Mouse (Mus musculus): ENCODE results near the gene Zfp385a. TPM values are rescaled to one million over a fixed set of nuclear protein-coding genes. Genes with fewer than 3 reads are reported as not detected.

The Zfp385a gene
- polyA plus RNA-seq, 1 experiment = 21.2 TPM

DNA sequence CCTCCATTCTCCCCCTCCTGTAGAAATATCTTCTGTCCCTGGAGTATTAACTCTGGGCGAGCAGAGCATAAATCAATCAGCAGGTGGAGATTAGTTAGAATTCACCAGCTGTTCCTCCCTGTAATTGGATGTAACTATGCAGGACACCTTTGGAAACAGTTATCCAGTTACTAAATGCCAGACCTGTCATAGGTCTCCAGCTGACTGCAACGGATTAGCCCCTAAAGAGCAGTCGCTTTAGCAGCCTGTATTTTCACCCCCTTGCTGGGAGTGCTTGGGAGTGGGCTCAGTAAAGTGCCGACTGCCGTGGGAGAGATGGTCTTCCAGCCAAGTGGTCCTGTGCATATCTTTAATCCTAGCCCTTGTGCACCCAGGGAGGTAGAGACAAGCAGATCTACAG is 50.3 kb downstream of the Zfp385a start:
- Histone ChIP-seq H3K27me3 (ENCODE audit: control insufficient read depth, insufficient read depth, insufficient read length) (no peaks in the 10 kb centered on the region), H3K4me3 (ENCODE audit: insufficient read depth, poor library complexity, severe bottlenecking) (no peak overlapping the region), H3K79me3 (ENCODE audit: low read depth) (no peaks in the 10 kb centered on the region), H3ac (ENCODE audit: control insufficient read depth, insufficient read length, low read depth) (no peak overlapping the region), H3K79me2 (ENCODE audit: control insufficient read depth, insufficient read depth) (peaks cover 40% of the 10 kb centered on the region), H3K36me3 (ENCODE audit: control insufficient read depth, insufficient read depth) (peaks cover 54% of the 10 kb centered on the region)
- no peak for TF ChIP-seq FOSL1 (IDR thresholded peaks at IDR 0.05; ENCODE audit: insufficient read depth, low read length, poor library complexity, severe bottlenecking)
- TF ChIP-seq MYOD1 (IDR thresholded peaks at IDR 0.05; ENCODE audit: control insufficient read depth, insufficient read length, low read depth) = no peak
- TF ChIP-seq MAX (IDR thresholded peaks at IDR 0.05) = no peak
- TF ChIP-seq CEBPB (IDR thresholded peaks at IDR 0.05; ENCODE audit: low read depth) = no peak
- no peak for TF ChIP-seq CTCF (IDR thresholded peaks at IDR 0.05; ENCODE audit: control insufficient read depth, insufficient read depth, insufficient read length)
- TF ChIP-seq MYOG (IDR thresholded peaks at IDR 0.05; ENCODE audit: control insufficient read depth, extremely low read depth, insufficient read length) = no peak
- TF ChIP-seq USF1 (IDR thresholded peaks at IDR 0.05; ENCODE audit: low read depth) = no peak

DNA sequence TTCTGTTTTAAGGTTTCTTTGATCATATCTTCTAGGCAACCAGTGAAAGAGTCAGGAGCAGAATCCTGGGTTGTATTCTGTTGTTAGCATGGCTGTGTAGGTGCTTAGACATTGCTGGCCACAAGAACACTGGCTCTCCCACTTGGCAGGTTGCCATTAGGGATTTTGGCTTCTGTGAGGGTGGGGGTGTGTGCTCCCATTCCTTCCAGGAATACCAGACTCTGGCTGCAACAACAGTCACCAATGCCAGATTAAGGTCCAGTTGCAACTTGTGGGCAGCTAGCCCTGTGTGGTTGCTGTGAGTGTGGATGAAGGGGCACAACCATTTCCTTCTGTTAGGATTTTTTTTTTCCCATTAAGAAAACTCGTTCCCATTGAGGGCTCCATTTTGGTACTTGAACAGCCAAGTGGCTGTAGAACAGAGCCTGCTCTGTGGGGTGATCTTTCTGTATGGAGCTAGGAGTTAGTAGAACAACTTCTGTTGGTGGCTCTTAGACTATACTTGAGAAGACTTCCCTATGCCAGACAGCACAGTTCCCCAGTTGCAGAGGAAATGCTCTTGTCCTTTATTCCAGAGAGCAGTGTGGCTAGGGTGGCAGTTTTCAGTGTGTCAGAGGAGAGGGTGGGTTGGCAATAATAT is 54.0 kb downstream of the Zfp385a start:
- Histone ChIP-seq H3K79me2 (ENCODE audit: control insufficient read depth, insufficient read depth) (peaks cover 73% of the 10 kb centered on the region), H3ac (ENCODE audit: control insufficient read depth, insufficient read length, low read depth) (no peak overlapping the region), H3K4me3 (ENCODE audit: insufficient read depth, poor library complexity, severe bottlenecking) (no peak overlapping the region), H3K79me3 (ENCODE audit: low read depth) (peaks cover 17% of the 10 kb centered on the region), H3K27me3 (ENCODE audit: control insufficient read depth, insufficient read depth, insufficient read length) (no peaks in the 10 kb centered on the region), H3K36me3 (ENCODE audit: control insufficient read depth, insufficient read depth) (peaks cover 23% of the 10 kb centered on the region)
- TF ChIP-seq CEBPB (IDR thresholded peaks at IDR 0.05; ENCODE audit: low read depth) (no peak), MAX (IDR thresholded peaks at IDR 0.05) (no peak), FOSL1 (IDR thresholded peaks at IDR 0.05; ENCODE audit: insufficient read depth, low read length, poor library complexity, severe bottlenecking) (no peak), MYOD1 (IDR thresholded peaks at IDR 0.05; ENCODE audit: control insufficient read depth, insufficient read length, low read depth) (no peak), MYOG (IDR thresholded peaks at IDR 0.05; ENCODE audit: control insufficient read depth, extremely low read depth, insufficient read length) (no peak), CTCF (IDR thresholded peaks at IDR 0.05; ENCODE audit: control insufficient read depth, insufficient read depth, insufficient read length) (no peak), USF1 (IDR thresholded peaks at IDR 0.05; ENCODE audit: low read depth) (no peak)

DNA sequence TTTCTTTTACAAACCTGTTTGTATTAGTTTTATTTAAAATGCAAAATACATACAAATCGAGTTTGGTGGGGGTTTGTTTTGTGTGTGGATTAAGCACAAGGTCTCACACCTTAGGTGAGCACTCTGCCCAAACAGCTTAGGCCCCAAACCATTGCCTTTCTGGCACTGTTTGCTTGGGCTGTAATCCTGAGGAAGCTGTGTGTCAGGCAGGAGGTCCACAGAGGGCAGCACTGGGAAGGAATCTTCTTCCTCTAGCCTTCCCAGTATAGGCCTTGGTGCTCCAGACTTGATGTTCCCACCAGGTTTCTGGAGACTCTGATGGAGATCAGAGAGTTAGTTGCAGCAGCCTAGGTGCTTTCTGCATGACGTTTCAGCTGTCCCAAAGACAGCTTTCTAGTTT is 55.2 kb downstream of the Zfp385a start:
- peaks cover 25% of the 10 kb centered on the region for H3K79me3 ChIP-seq (ENCODE audit: low read depth)
- H3K4me3 ChIP-seq (ENCODE audit: insufficient read depth, poor library complexity, severe bottlenecking) = no peak overlapping the region
- TF ChIP-seq MYOD1 (IDR thresholded peaks at IDR 0.05; ENCODE audit: control insufficient read depth, insufficient read length, low read depth) (no peak), MYOG (IDR thresholded peaks at IDR 0.05; ENCODE audit: control insufficient read depth, extremely low read depth, insufficient read length) (no peak), USF1 (IDR thresholded peaks at IDR 0.05; ENCODE audit: low read depth) (no peak), MAX (IDR thresholded peaks at IDR 0.05) (no peak), FOSL1 (IDR thresholded peaks at IDR 0.05; ENCODE audit: insufficient read depth, low read length, poor library complexity, severe bottlenecking) (no peak)
- H3K79me2 ChIP-seq (ENCODE audit: control insufficient read depth, insufficient read depth) = peaks cover 86% of the 10 kb centered on the region
- H3K27me3 ChIP-seq (ENCODE audit: control insufficient read depth, insufficient read depth, insufficient read length) = no peaks in the 10 kb centered on the region
- H3K36me3 ChIP-seq (ENCODE audit: control insufficient read depth, insufficient read depth) = peaks cover 10% of the 10 kb centered on the region
- no peak overlapping the region for H3ac ChIP-seq (ENCODE audit: control insufficient read depth, insufficient read length, low read depth)

DNA sequence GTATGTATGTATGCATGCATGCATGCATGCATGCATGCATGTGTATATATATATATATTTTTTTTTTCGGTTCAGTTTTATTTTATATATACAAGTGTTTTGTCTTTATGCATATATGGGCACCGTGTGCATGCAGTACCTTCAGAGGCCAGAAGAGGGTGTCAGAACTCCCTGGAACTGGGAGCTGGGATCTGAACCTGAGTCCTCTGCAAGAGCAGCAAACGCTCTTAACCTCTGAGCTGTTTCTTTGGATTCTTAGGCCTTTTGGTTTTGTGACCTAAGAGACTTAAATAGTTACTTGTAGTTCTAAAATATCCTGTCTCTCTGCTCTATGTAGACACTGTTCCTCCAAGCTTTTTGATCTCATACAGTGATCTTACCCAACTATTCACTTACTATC is 55.8 kb downstream of the Zfp385a start:
- Histone ChIP-seq H3K27me3 (ENCODE audit: control insufficient read depth, insufficient read depth, insufficient read length) (no peaks in the 10 kb centered on the region), H3ac (ENCODE audit: control insufficient read depth, insufficient read length, low read depth) (no peak overlapping the region), H3K36me3 (ENCODE audit: control insufficient read depth, insufficient read depth) (peaks cover 4% of the 10 kb centered on the region), H3K4me3 (ENCODE audit: insufficient read depth, poor library complexity, severe bottlenecking) (no peak overlapping the region), H3K79me3 (ENCODE audit: low read depth) (peaks cover 28% of the 10 kb centered on the region), H3K79me2 (ENCODE audit: control insufficient read depth, insufficient read depth) (peaks cover 90% of the 10 kb centered on the region)
- TF ChIP-seq CTCF (IDR thresholded peaks at IDR 0.05; ENCODE audit: control insufficient read depth, insufficient read depth, insufficient read length) = peak; percentile 20
- TF ChIP-seq MYOD1 (IDR thresholded peaks at IDR 0.05; ENCODE audit: control insufficient read depth, insufficient read length, low read depth) = no peak
- TF ChIP-seq FOSL1 (IDR thresholded peaks at IDR 0.05; ENCODE audit: insufficient read depth, low read length, poor library complexity, severe bottlenecking) = no peak

DNA sequence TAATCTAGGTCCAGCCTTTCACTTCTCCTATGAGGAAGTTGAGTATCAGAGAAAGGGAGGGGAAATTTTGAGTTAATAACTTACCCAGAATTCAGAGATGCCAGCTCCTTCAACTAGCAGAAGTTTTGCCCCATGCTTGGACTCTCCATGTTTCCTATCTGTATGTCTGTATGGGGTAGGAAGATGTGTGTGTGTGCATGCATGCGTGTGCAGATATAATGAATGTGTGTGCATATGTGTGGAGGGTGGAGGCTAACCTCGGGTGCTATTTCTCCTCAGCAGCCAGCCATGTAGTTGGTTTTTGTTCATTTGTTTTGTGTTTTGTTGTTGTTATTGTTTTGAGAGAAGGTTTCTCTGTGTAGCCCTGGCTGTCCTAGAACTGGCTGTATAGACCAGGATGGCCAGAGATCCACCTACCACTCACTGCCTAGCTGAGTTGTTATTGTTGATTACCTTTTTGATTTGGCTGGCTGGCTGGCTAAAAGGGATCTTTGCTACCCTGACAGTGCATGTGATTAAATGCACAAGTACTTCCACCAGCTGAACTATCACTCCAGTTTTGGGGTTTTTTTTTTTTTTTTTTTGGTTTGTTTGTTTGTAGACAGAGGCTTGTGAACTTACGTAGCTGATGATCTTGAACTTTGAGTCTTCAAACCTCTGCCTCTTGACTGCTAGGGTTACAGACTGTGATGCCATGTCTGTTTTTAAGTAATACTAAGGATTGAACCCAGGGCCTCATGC is 58.3 kb downstream of the Zfp385a start:
- Histone ChIP-seq H3ac (ENCODE audit: control insufficient read depth, insufficient read length, low read depth) (no peak overlapping the region), H3K36me3 (ENCODE audit: control insufficient read depth, insufficient read depth) (no peaks in the 10 kb centered on the region), H3K27me3 (ENCODE audit: control insufficient read depth, insufficient read depth, insufficient read length) (no peaks in the 10 kb centered on the region), H3K4me3 (ENCODE audit: insufficient read depth, poor library complexity, severe bottlenecking) (no peak overlapping the region), H3K79me3 (ENCODE audit: low read depth) (peaks cover 40% of the 10 kb centered on the region), H3K79me2 (ENCODE audit: control insufficient read depth, insufficient read depth) (peaks cover 93% of the 10 kb centered on the region)
- no peak for TF ChIP-seq MYOD1 (IDR thresholded peaks at IDR 0.05; ENCODE audit: control insufficient read depth, insufficient read length, low read depth)
- no peak for TF ChIP-seq CTCF (IDR thresholded peaks at IDR 0.05; ENCODE audit: control insufficient read depth, insufficient read depth, insufficient read length)
- TF ChIP-seq USF1 (IDR thresholded peaks at IDR 0.05; ENCODE audit: low read depth) = no peak
- TF ChIP-seq CEBPB (IDR thresholded peaks at IDR 0.05; ENCODE audit: low read depth) = no peak
- no peak for TF ChIP-seq MAX (IDR thresholded peaks at IDR 0.05)
- no peak for TF ChIP-seq MYOG (IDR thresholded peaks at IDR 0.05; ENCODE audit: control insufficient read depth, extremely low read depth, insufficient read length)
- no peak for TF ChIP-seq FOSL1 (IDR thresholded peaks at IDR 0.05; ENCODE audit: insufficient read depth, low read length, poor library complexity, severe bottlenecking)

Measured in C2C12 (cell line).